Mouse (Mus musculus) small intestine, adult 10 weeks (tissue): ENCODE results near the gene Ssc4d. TPM values are rescaled to one million over a fixed set of nuclear protein-coding genes. Genes with fewer than 3 reads are reported as not detected.

Source experiments
- polyA plus RNA-seq: library from polyadenylated mRNA; stranded (reverse); fragments of 350-450 nt; fragmentation: Illumina TruSeq; extraction: RNeasy Lipid Tissue Mini Kit (QIAGEN cat#74804); gene quantifications from one replicate; pipeline ENCODE4 v1.2.3, GENCODE M21; 2014; ENCODE audit warnings: low replicate concordance

Gene Ssc4d
- polyA plus RNA-seq: 0.63 TPM

GRCm38 (mm10) chr5:135974365-135974764, at the start of gene Ssc4d:
Ssc4d (minus strand) TSS chr5:135974531.

GRCm38 (mm10) chr5:135994725-135995687, 20.7 kb upstream of the Ssc4d start, which contains the start of gene Dtx2:
Dtx2 (plus strand) TSS chr5:135994800.

DNA sequence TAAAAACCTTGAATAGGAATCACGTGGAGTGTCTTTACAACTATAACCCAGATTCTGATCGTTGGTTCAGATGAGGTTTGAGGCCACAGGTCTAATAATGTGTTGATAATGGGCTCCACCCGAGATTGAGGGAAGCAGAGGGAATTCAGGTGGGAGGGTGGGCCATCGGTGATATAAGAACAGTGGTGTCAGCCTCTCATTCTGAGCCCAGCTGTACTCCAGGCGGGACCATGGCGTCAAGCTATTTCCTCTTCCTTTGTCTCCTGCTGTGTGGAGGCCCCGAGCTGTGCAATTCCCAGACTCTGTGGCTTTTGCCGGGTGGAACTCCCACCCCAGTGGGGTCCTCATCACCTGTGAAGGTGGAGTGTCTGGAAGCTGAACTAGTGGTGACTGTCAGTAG, 5.6 kb upstream of the Ssc4d start, which contains the start of gene Zp3:
TSS of gene Zp3 (plus strand) at position 196 of the 400 bp plus-strand sequence.

GRCm38 (mm10) chr5:135934481-135935175, 39.7 kb downstream of the Ssc4d start, which contains the start of gene Ywhag:
Ywhag (minus strand) TSS chr5:135934616.

Other genes with a start within 250 kb of the Ssc4d start
- gene Tmem120a, start 230.1 kb downstream of the Ssc4d start, polyA plus RNA-seq: 16.6 TPM
- gene Styxl1, start 196.1 kb downstream of the Ssc4d start, polyA plus RNA-seq: 0.89 TPM
- 123 TPM for gene Mdh2, start 196.1 kb downstream of the Ssc4d start, polyA plus RNA-seq
- gene Srrm3, start 167.6 kb downstream of the Ssc4d start, polyA plus RNA-seq: not detected
- not detected for gene Hspb1, start 86.6 kb downstream of the Ssc4d start, polyA plus RNA-seq
- 40.8 TPM for gene Ywhag, start 39.9 kb downstream of the Ssc4d start, polyA plus RNA-seq
- gene Zp3, start 5.6 kb upstream of the Ssc4d start, polyA plus RNA-seq: not detected
- gene Dtx2, start 20.3 kb upstream of the Ssc4d start, polyA plus RNA-seq: 0.07 TPM
- 0.15 TPM for gene Upk3b, start 64.0 kb upstream of the Ssc4d start, polyA plus RNA-seq
- gene Upk3bl, start 80.0 kb upstream of the Ssc4d start, polyA plus RNA-seq: not detected
- 0.74 TPM for gene Rasa4, start 109.4 kb upstream of the Ssc4d start, polyA plus RNA-seq
- 3.5 TPM for gene Polr2j, start 142.1 kb upstream of the Ssc4d start, polyA plus RNA-seq
- gene Lrwd1, start 161.5 kb upstream of the Ssc4d start, polyA plus RNA-seq: 0.37 TPM
- 0.74 TPM for gene Alkbh4, start 161.6 kb upstream of the Ssc4d start, polyA plus RNA-seq
- 0.97 TPM for gene Orai2, start 196.2 kb upstream of the Ssc4d start, polyA plus RNA-seq
- gene Prkrip1, start 224.4 kb upstream of the Ssc4d start, polyA plus RNA-seq: 15.0 TPM